In genomic region chr5:91123404-91123803, GRCm38 (mm10) we compare ENCODE assay signal across 37 mouse cellular contexts. TPM values are rescaled to one million over a fixed set of nuclear protein-coding genes. Genes with fewer than 3 reads are reported as not detected.
"Had no signal": no experiment of that assay in that cellular context is flagged by ENCODE, and none has a peak within 500 bp of the region (broad histone marks: within the 10 kb centered on the region; RNA-seq: fewer than 3 reads in every experiment).

No protein-coding gene starts in this region.

- DNase-seq: gastrocnemius, postnatal 14 days; gastrocnemius, postnatal 36 days; heart, adult 11 months; heart, adult 2 months; heart, postnatal 14 days; heart, postnatal 36 days; kidney, adult 18-20 months; kidney, adult 8-10 months; kidney, postnatal 10 days; kidney, postnatal 25 days; kidney, postnatal 4 days; left cerebral cortex, postnatal 4 days had no signal

- H3K9me3 ChIP-seq: heart, embryonic 10.5 days; heart, embryonic 12.5 days; hindbrain, embryonic 13.5 days; hindbrain, embryonic 15.5 days; limb, embryonic 13.5 days; limb, embryonic 15.5 days; liver, embryonic 12.5 days had no signal

- ATAC-seq: hindbrain, postnatal 0 days; liver, embryonic 12.5 days had no signal

- H3K9ac ChIP-seq: heart, embryonic 12.5 days; hindbrain, embryonic 13.5 days; hindbrain, embryonic 15.5 days; limb, embryonic 13.5 days; limb, embryonic 15.5 days; liver, embryonic 12.5 days; liver, embryonic 14.5 days had no signal

- H3K27ac ChIP-seq: heart, adult 2 months; heart, embryonic 10.5 days; hindbrain, embryonic 13.5 days; hindbrain, embryonic 15.5 days; hindbrain, postnatal 0 days; layer of hippocampus, adult 2 months; left cerebral cortex, adult 2 months; limb, embryonic 13.5 days; limb, embryonic 15.5 days; liver, embryonic 12.5 days; liver, embryonic 14.5 days had no signal

- H3K4me3 ChIP-seq: heart, adult 2 months; heart, embryonic 10.5 days; heart, embryonic 12.5 days; hindbrain, embryonic 13.5 days; hindbrain, embryonic 15.5 days; layer of hippocampus, adult 2 months; left cerebral cortex, adult 2 months; limb, embryonic 13.5 days; limb, embryonic 15.5 days; liver, embryonic 12.5 days had no signal

- H3K4me1 ChIP-seq: heart, embryonic 10.5 days; heart, embryonic 12.5 days; hindbrain, embryonic 13.5 days; hindbrain, embryonic 15.5 days; limb, embryonic 13.5 days; limb, embryonic 15.5 days; liver, embryonic 12.5 days had no signal

- H3K27me3 ChIP-seq: heart, embryonic 12.5 days; hindbrain, embryonic 13.5 days; hindbrain, embryonic 15.5 days; limb, embryonic 13.5 days; limb, embryonic 15.5 days; liver, embryonic 12.5 days had no signal

- H3K4me2 ChIP-seq: heart, embryonic 12.5 days; hindbrain, embryonic 13.5 days; hindbrain, embryonic 15.5 days; limb, embryonic 13.5 days; limb, embryonic 15.5 days; liver, embryonic 12.5 days had no signal

- H3K36me3 ChIP-seq: heart, embryonic 10.5 days; heart, embryonic 12.5 days; hindbrain, embryonic 13.5 days; hindbrain, embryonic 15.5 days; limb, embryonic 13.5 days; limb, embryonic 15.5 days; liver, embryonic 12.5 days had no signal

RNA-seq across cellular contexts. Expression of gene Areg, which starts 16.0 kb away (rescaled TPM):
- total RNA-seq: gastrocnemius, adult 18-20 months; gastrocnemius, adult 8-10 months; gastrocnemius, postnatal 14 days; gastrocnemius, postnatal 36 days; heart, adult 2 months; heart, postnatal 14 days; heart, postnatal 36 days; hematopoietic stem cell, adult 5-6 weeks; hindbrain, postnatal 0 days; left cerebral cortex, postnatal 4 days; liver, adult 2 months had no signal
- polyA plus RNA-seq: gonadal fat pad, adult 2 months; heart, adult 2 months; heart, embryonic 10.5 days; hindbrain, embryonic 11.5 days; limb, embryonic 11.5 days; liver, adult 2 months; liver, embryonic 12.5 days; liver, embryonic 14.5 days had no signal

RNA-seq across cellular contexts. Expression of gene Ereg, which starts 49.0 kb away (rescaled TPM):
- total RNA-seq: gastrocnemius, adult 18-20 months; gastrocnemius, adult 8-10 months; gastrocnemius, postnatal 14 days; gastrocnemius, postnatal 36 days; hematopoietic stem cell, adult 5-6 weeks; hindbrain, postnatal 0 days; layer of hippocampus, adult 2 months; layer of hippocampus, postnatal 10 days; layer of hippocampus, postnatal 25 days; left cerebral cortex, adult 2 months; left cerebral cortex, postnatal 10 days; left cerebral cortex, postnatal 25 days; left cerebral cortex, postnatal 4 days had no signal
- polyA plus RNA-seq: heart, embryonic 14.5 days; hindbrain, embryonic 11.5 days; hindbrain, embryonic 13.5 days; hindbrain, postnatal 0 days; kidney, embryonic 14.5 days; kidney, embryonic 16.5 days; limb, embryonic 11.5 days; limb, embryonic 13.5 days had no signal
